Mouse (Mus musculus) E14TG2a.4 (cell line): ENCODE data around the gene Aif1.

Experiments used
- CTCF ChIP-seq: conservative IDR thresholded peaks from 2 replicates; pipeline ENCODE4 v1.5.1; 2014; ENCODE audit warnings: low read length
- NANOG ChIP-seq: IDR thresholded peaks from 2 replicates; pipeline ENCODE4 v1.6.1; 2014; ENCODE audit warnings: borderline replicate concordance, low read length, mixed read lengths

DNA sequence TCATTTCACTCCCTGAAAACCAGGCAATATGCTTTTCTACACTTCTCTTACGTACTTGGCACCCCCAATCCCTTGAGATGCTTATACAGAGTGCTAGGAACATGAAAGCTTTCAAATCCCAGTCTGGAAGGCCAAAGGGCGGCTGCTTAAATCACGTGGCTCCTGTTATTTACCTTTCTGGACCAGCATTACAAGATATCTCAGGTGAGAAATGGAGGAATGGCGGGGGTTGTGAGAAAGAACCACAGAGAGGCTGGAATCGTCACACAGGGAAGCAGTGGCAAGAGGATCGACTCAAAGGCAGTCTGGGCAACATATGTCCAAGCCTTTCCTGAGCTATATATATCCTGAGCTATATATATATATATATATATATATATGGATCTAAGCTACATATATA is 50.3 kb downstream of the Aif1 start:
- TF ChIP-seq CTCF (no peak), NANOG (no peak)
